Mouse (Mus musculus) liver, embryonic 13.5 days (tissue): Measurements from ENCODE around the gene Hrg. TPM values are rescaled to one million over a fixed set of nuclear protein-coding genes. Genes with fewer than 3 reads are reported as not detected.
A peak's percentile ranks its signal among the peaks of the same experiment; 100 is the strongest.

ENCODE experiments used
- ATAC-seq: fragments of 200-750 bp; cut with Nextera tagmentation; 2 replicates; pipeline ENCODE4 v1.8.0; 2017; ENCODE audit warnings: low read depth, mild to moderate bottlenecking, moderate number of reproducible peaks, moderate library complexity
- DNase-seq: peaks from one replicate; pipeline ENCODE4 v3.0.0; 2022
- H3K27ac ChIP-seq: fragments of 300-500 bp; sonication (generic); 2 replicates; pipeline ENCODE4 v1.5.1; 2015; ENCODE audit warnings: moderate library complexity, mild to moderate bottlenecking, inconsistent platforms
- H3K27me3 ChIP-seq: fragments of 300-500 bp; sonication (generic); 2 replicates; pipeline ENCODE4 v1.6.1; 2015; ENCODE audit warnings: mild to moderate bottlenecking, inconsistent platforms
- H3K36me3 ChIP-seq: fragments of 300-500 bp; sonication (generic); 2 replicates; pipeline ENCODE4 v1.6.1; 2015; ENCODE audit warnings: mild to moderate bottlenecking, inconsistent platforms
- H3K4me1 ChIP-seq: fragments of 300-500 bp; sonication (generic); replicated peaks from 2 replicates; pipeline ENCODE4 v1.6.1; 2015; ENCODE audit warnings: inconsistent platforms
- H3K4me2 ChIP-seq: fragments of 300-500 bp; sonication (generic); 2 replicates; pipeline ENCODE4 v1.6.1; 2015; ENCODE audit warnings: inconsistent platforms, mild to moderate bottlenecking, moderate library complexity
- H3K4me3 ChIP-seq: fragments of 300-500 bp; sonication (generic); replicated peaks from 2 replicates; pipeline ENCODE4 v1.5.1; 2015; ENCODE audit warnings: mild to moderate bottlenecking, inconsistent platforms
- H3K9ac ChIP-seq: fragments of 300-500 bp; sonication (generic); 2 replicates; pipeline ENCODE4 v1.6.1; 2015; ENCODE audit warnings: mild to moderate bottlenecking, inconsistent platforms
- H3K9me3 ChIP-seq: fragments of 300-500 bp; sonication (generic); replicated peaks from 2 replicates; pipeline ENCODE4 v1.6.1; 2016; ENCODE audit warnings: inconsistent platforms
- WGBS: fragments of 180-500 bp; shearing (Covaris S2); methylation state at CpG from one replicate; pipeline ENCODE4 v1.1.7; 2015; ENCODE audit not compliant: insufficient replicate concordance; 5-methylcytosine and 5-hydroxymethylcytosine counted together
- polyA plus RNA-seq: library from polyadenylated mRNA; unstranded; fragments of >200 nt; fragmentation: Nextera tagmentation; extraction: Ambion mirVana; gene quantifications from 2 replicates; pipeline ENCODE4 v1.2.1, GENCODE M21; 2015

The Hrg gene
- polyA plus RNA-seq = 0.32 and 0.43 TPM in 2 replicates

- DNase-seq (no peak), ATAC-seq (no peak)
- WGBS = 80% methylated on average over 6 of the region's 6 CpGs
- Histone ChIP-seq H3K4me2 (no peak within 1 kb of the TSS), H3K27me3 (no peaks in the 10 kb centered on the region), H3K36me3 (no peaks in the 10 kb centered on the region), H3K9ac (no peak within 1 kb of the TSS), H3K27ac (no peak within 1 kb of the TSS), H3K9me3 (no peaks in the 10 kb centered on the region), H3K4me1 (peaks cover 5% of the 10 kb centered on the region; the same call in 1 of the 2 replicates), H3K4me3 (no peak within 1 kb of the TSS)
Measured at GRCm38 (mm10) chr16:22950840-22951395, at the start of gene Hrg. Gene Hrg (plus strand): TSS chr16:22951072.

- H3K27me3 ChIP-seq = no peaks in the 10 kb centered on the region
- no peak overlapping the region for H3K9ac ChIP-seq
- H3K36me3 ChIP-seq = no peaks in the 10 kb centered on the region
- no peaks in the 10 kb centered on the region for H3K9me3 ChIP-seq
- 64% methylated on average over 3 of the region's 3 CpGs for WGBS
- ATAC-seq = no peak
- H3K4me3 ChIP-seq = no peak overlapping the region
- H3K4me1 ChIP-seq = peaks cover 15% of the 10 kb centered on the region; the same call in 1 of the 2 replicates
- H3K27ac ChIP-seq = no peak overlapping the region
- no peak for DNase-seq
- no peak overlapping the region for H3K4me2 ChIP-seq
Measured at GRCm38 (mm10) chr16:22901326-22901725, 49.5 kb upstream of the Hrg start.

GRCm38 (mm10) chr16:22909290-22909689 is 41.6 kb upstream of the Hrg start:
- DNase-seq = no peak
- H3K27me3 ChIP-seq = no peaks in the 10 kb centered on the region
- ATAC-seq = no peak

GRCm38 (mm10) chr16:22911986-22912385 is 38.9 kb upstream of the Hrg start:
- Histone ChIP-seq H3K9me3 (no peaks in the 10 kb centered on the region), H3K4me3 (no peak overlapping the region), H3K36me3 (no peaks in the 10 kb centered on the region), H3K27ac (no peak overlapping the region), H3K9ac (no peak overlapping the region), H3K4me2 (no peak overlapping the region), H3K27me3 (no peaks in the 10 kb centered on the region), H3K4me1 (no peaks in the 10 kb centered on the region)
- ATAC-seq (no peak), DNase-seq (no peak)
- 56% methylated on average over 3 of the region's 3 CpGs for WGBS

More at GRCm38 (mm10) chr16:22909290-22909689, 41.6 kb upstream of the Hrg start:
- Histone ChIP-seq H3K4me2 (no peak overlapping the region), H3K9me3 (no peaks in the 10 kb centered on the region), H3K9ac (no peak overlapping the region), H3K4me3 (no peak overlapping the region), H3K27ac (no peak overlapping the region), H3K36me3 (no peaks in the 10 kb centered on the region), H3K4me1 (no peaks in the 10 kb centered on the region)
- WGBS = 69% methylated on average over 6 of the region's 6 CpGs

- DNase-seq (no peak), ATAC-seq (no peak)
- H3K27me3 ChIP-seq = no peaks in the 10 kb centered on the region
- H3K27ac ChIP-seq = no peak overlapping the region
- no peak overlapping the region for H3K4me2 ChIP-seq
- H3K9ac ChIP-seq = no peak overlapping the region
- no peaks in the 10 kb centered on the region for H3K9me3 ChIP-seq
- no peak overlapping the region for H3K4me3 ChIP-seq
- no peaks in the 10 kb centered on the region for H3K4me1 ChIP-seq
- 68% methylated on average over 6 of the region's 6 CpGs for WGBS
- H3K36me3 ChIP-seq = no peaks in the 10 kb centered on the region
Measured at GRCm38 (mm10) chr16:22912886-22913285, 38.0 kb upstream of the Hrg start.

GRCm38 (mm10) chr16:22914276-22914675 is 36.6 kb upstream of the Hrg start:
- Histone ChIP-seq H3K9me3 (no peaks in the 10 kb centered on the region), H3K4me2 (no peak overlapping the region), H3K4me1 (no peaks in the 10 kb centered on the region), H3K27me3 (no peaks in the 10 kb centered on the region), H3K36me3 (no peaks in the 10 kb centered on the region), H3K9ac (no peak overlapping the region), H3K27ac (no peak overlapping the region), H3K4me3 (no peak overlapping the region)
- ATAC-seq (no peak), DNase-seq (no peak)

GRCm38 (mm10) chr16:22918034-22918433 is 32.8 kb upstream of the Hrg start, which contains the start of gene Fetub:
Gene Fetub (plus strand): TSS chr16:22918334.
- no peak within 1 kb of the TSS for H3K27ac ChIP-seq
- no peak within 1 kb of the TSS for H3K9ac ChIP-seq
- no peak within 1 kb of the TSS for H3K4me3 ChIP-seq
- 70% methylated on average over 5 of the region's 5 CpGs for WGBS
- H3K4me2 ChIP-seq = no peak within 1 kb of the TSS
- DNase-seq (no peak), ATAC-seq (no peak)
- no peaks in the 10 kb centered on the region for H3K9me3 ChIP-seq
- no peaks in the 10 kb centered on the region for H3K27me3 ChIP-seq
- no peaks in the 10 kb centered on the region for H3K4me1 ChIP-seq
- H3K36me3 ChIP-seq = no peaks in the 10 kb centered on the region

- DNase-seq (no peak), ATAC-seq (no peak)
- no peaks in the 10 kb centered on the region for H3K36me3 ChIP-seq
- H3K4me3 ChIP-seq = no peak overlapping the region
- H3K9me3 ChIP-seq = no peaks in the 10 kb centered on the region
- no peak overlapping the region for H3K4me2 ChIP-seq
- H3K27me3 ChIP-seq = no peaks in the 10 kb centered on the region
- no peak overlapping the region for H3K27ac ChIP-seq
- H3K9ac ChIP-seq = no peak overlapping the region
- 71% methylated on average over 15 of the region's 15 CpGs for WGBS
- no peaks in the 10 kb centered on the region for H3K4me1 ChIP-seq
Measured at GRCm38 (mm10) chr16:22918664-22919312, 32.1 kb upstream of the Hrg start.

GRCm38 (mm10) chr16:22919971-22920854 is 30.7 kb upstream of the Hrg start:
- no peaks in the 10 kb centered on the region for H3K36me3 ChIP-seq
- no peaks in the 10 kb centered on the region for H3K4me1 ChIP-seq
- no peak overlapping the region for H3K27ac ChIP-seq
- H3K4me3 ChIP-seq = no peak overlapping the region
- H3K27me3 ChIP-seq = no peaks in the 10 kb centered on the region
- ATAC-seq (peak; percentile 39; the same call in 1 of the 2 replicates), DNase-seq (no peak)
- H3K9ac ChIP-seq = no peak overlapping the region
- no peak overlapping the region for H3K4me2 ChIP-seq
- WGBS = 40% methylated on average over 18 of the region's 18 CpGs
- no peaks in the 10 kb centered on the region for H3K9me3 ChIP-seq

- H3K4me2 ChIP-seq = no peak overlapping the region
- no peak overlapping the region for H3K27ac ChIP-seq
- no peak overlapping the region for H3K4me3 ChIP-seq
- ATAC-seq (no peak), DNase-seq (no peak)
- H3K4me1 ChIP-seq = no peaks in the 10 kb centered on the region
- no peaks in the 10 kb centered on the region for H3K27me3 ChIP-seq
- 76% methylated on average over 5 of the region's 5 CpGs for WGBS
- H3K36me3 ChIP-seq = no peaks in the 10 kb centered on the region
- no peaks in the 10 kb centered on the region for H3K9me3 ChIP-seq
- H3K9ac ChIP-seq = no peak overlapping the region
Measured at GRCm38 (mm10) chr16:22921761-22922160, 29.1 kb upstream of the Hrg start.

- H3K9me3 ChIP-seq = no peaks in the 10 kb centered on the region
- H3K4me2 ChIP-seq = no peak overlapping the region
- H3K9ac ChIP-seq = no peak overlapping the region
- H3K4me3 ChIP-seq = no peak overlapping the region
- no peak overlapping the region for H3K27ac ChIP-seq
- H3K4me1 ChIP-seq = no peaks in the 10 kb centered on the region
- H3K27me3 ChIP-seq = no peaks in the 10 kb centered on the region
- ATAC-seq (no peak), DNase-seq (no peak)
- no peaks in the 10 kb centered on the region for H3K36me3 ChIP-seq
- 65% methylated on average over 4 of the region's 4 CpGs for WGBS
Measured at GRCm38 (mm10) chr16:22922433-22922832, 28.4 kb upstream of the Hrg start.
